Mouse (Mus musculus) olfactory bulb, adult 2 months (tissue): ENCODE results near the gene Slc16a10.

ENCODE experiments used
- CTCF ChIP-seq: fragments of 200-500 bp; IDR thresholded peaks from 2 replicates; pipeline ENCODE4 v1.5.1; 2012; ENCODE audit warnings: low read depth, mild to moderate bottlenecking, low read length, moderate library complexity; ENCODE audit not compliant: insufficient read depth
- POLR2A ChIP-seq: fragments of 200-500 bp; IDR thresholded peaks from 2 replicates; pipeline ENCODE4 v1.6.1; 2012; ENCODE audit warnings: mild to moderate bottlenecking, low read depth, low read length, moderate library complexity; ENCODE audit not compliant: insufficient read depth

- no peak for TF ChIP-seq POLR2A
- no peak for TF ChIP-seq CTCF
Observed at GRCm38 (mm10) chr10:40139646-40140045, 2.4 kb downstream of the Slc16a10 start.
